Mouse (Mus musculus) right cerebral cortex, adult 2 months (tissue): ENCODE measurements at regions not wholly inside any gene's neighbourhood (a gene's known extent, or its start where the extent isn't known, plus 50 kb on each side); places are given as distances from the start of the nearest gene placed in this dataset.

Experiments
- DNase-seq, 2 experiments: peaks; one replicate each; pipeline ENCODE4 v3.0.0; 2021 to 2022; ENCODE audit warnings: low spot score in 2 of 2

GRCm38 (mm10) chr15:64434502-64434901 lies 374.2 kb upstream of the Fam49b start:
- DNase-seq = peak; percentile 70 to 77

- no peak for DNase-seq
Measured at GRCm38 (mm10) chr15:64434908-64435307, 374.6 kb upstream of the Fam49b start.

GRCm38 (mm10) chr15:64445076-64445475 lies 372.4 kb upstream of the Gm21798 start:
- no peak for DNase-seq

GRCm38 (mm10) chr15:64446411-64447072 lies 371.0 kb upstream of the Gm21798 start:
- peak; percentile 23 to 42 for DNase-seq

- no peak for DNase-seq
Measured at GRCm38 (mm10) chr15:64447239-64447952, 370.1 kb upstream of the Gm21798 start.

- DNase-seq = peak; percentile 54 to 71
Measured at GRCm38 (mm10) chr15:64448581-64449140, 368.8 kb upstream of the Gm21798 start.

- DNase-seq = no peak
Measured at GRCm38 (mm10) chr15:64470743-64471142, 346.8 kb upstream of the Gm21798 start.

GRCm38 (mm10) chr15:64471597-64471996 lies 345.9 kb upstream of the Gm21798 start:
- DNase-seq = no peak

- DNase-seq = no peak
Measured at GRCm38 (mm10) chr15:64474236-64474635, 343.3 kb upstream of the Gm21798 start.

- no peak for DNase-seq
Measured at GRCm38 (mm10) chr15:64477131-64477530, 340.4 kb upstream of the Gm21798 start.

- no peak for DNase-seq
Measured at GRCm38 (mm10) chr15:64480625-64481024, 336.9 kb upstream of the Gm21798 start.

- DNase-seq = no peak
Measured at GRCm38 (mm10) chr15:64481226-64481625, 336.3 kb upstream of the Gm21798 start.

- no peak for DNase-seq
Measured at GRCm38 (mm10) chr15:64482960-64483359, 334.5 kb upstream of the Gm21798 start.

GRCm38 (mm10) chr15:64487801-64488200 lies 329.7 kb upstream of the Gm21798 start:
- DNase-seq = no peak

- no peak for DNase-seq
Measured at GRCm38 (mm10) chr15:64500783-64501182, 316.7 kb upstream of the Gm21798 start.

- no peak for DNase-seq
Measured at GRCm38 (mm10) chr15:64501479-64501878, 316.0 kb upstream of the Gm21798 start.

- no peak for DNase-seq
Measured at GRCm38 (mm10) chr15:64504751-64505150, 312.7 kb upstream of the Gm21798 start.

GRCm38 (mm10) chr15:64510649-64511048 lies 306.8 kb upstream of the Gm21798 start:
- no peak for DNase-seq

- no peak for DNase-seq
Measured at GRCm38 (mm10) chr15:64511176-64511575, 306.3 kb upstream of the Gm21798 start.

- DNase-seq = no peak
Measured at GRCm38 (mm10) chr15:64512615-64513014, 304.9 kb upstream of the Gm21798 start.

GRCm38 (mm10) chr15:64513501-64514097 lies 303.9 kb upstream of the Gm21798 start:
- DNase-seq = no peak

GRCm38 (mm10) chr15:64515179-64515578 lies 302.3 kb upstream of the Gm21798 start:
- no peak for DNase-seq

- peak in 1 of 2 experiments; percentile 11 for DNase-seq
Measured at GRCm38 (mm10) chr15:64519207-64519628, 298.3 kb upstream of the Gm21798 start.
